Mouse (Mus musculus) ES-E14 (cell line): Measurements from ENCODE around the gene Sult4a1. TPM values are rescaled to one million over a fixed set of nuclear protein-coding genes. Genes with fewer than 3 reads are reported as not detected.

ENCODE experiments used
- DNase-seq: peaks from one replicate; pipeline ENCODE4 v3.0.0-alpha.2; 2013; ENCODE audit warnings: low read depth, low spot score
- H3K27ac ChIP-seq: 2 replicates; pipeline ENCODE4 v1.5.1; 2012; ENCODE audit warnings: low read depth, mild to moderate bottlenecking, low read length, moderate library complexity, mixed read lengths; ENCODE audit not compliant: poor library complexity, insufficient read depth, severe bottlenecking
- H3K36me3 ChIP-seq: 2 replicates; pipeline ENCODE4 v1.6.1; 2012; ENCODE audit warnings: mild to moderate bottlenecking, low read length, moderate library complexity, mixed read lengths; ENCODE audit not compliant: control insufficient read depth, poor library complexity, insufficient read depth, severe bottlenecking
- H3K4me1 ChIP-seq, 2 experiments: fragments of 150-350 bp in 1 of 2; sonication (generic) in 1 of 2; 2 replicates each; pipeline ENCODE4 v1.6.1; 2012; ENCODE audit warnings: low read length in 2 of 2, mild to moderate bottlenecking in 1 of 2, mixed read lengths in 1 of 2; ENCODE audit not compliant: control insufficient read depth in 2 of 2, insufficient read depth in 2 of 2, poor library complexity in 1 of 2
- H3K4me3 ChIP-seq, 2 experiments: fragments of 150-350 bp in 1 of 2; sonication (generic) in 1 of 2; 2 replicates each; pipeline ENCODE4 v1.5.1; 2012; ENCODE audit warnings: low read length in 2 of 2, low read depth in 1 of 2, mild to moderate bottlenecking in 1 of 2, mixed read lengths in 1 of 2; ENCODE audit not compliant: insufficient read depth in 1 of 2, poor library complexity in 1 of 2, severe bottlenecking in 1 of 2
- H3K9ac ChIP-seq: 2 replicates; pipeline ENCODE4 v1.6.1; 2012; ENCODE audit warnings: low read depth, mild to moderate bottlenecking, low read length, mixed read lengths; ENCODE audit not compliant: poor library complexity, insufficient read depth, severe bottlenecking
- H3K9me3 ChIP-seq: fragments of 150-350 bp; sonication (generic); 2 replicates; pipeline ENCODE4 v1.6.1; 2012; ENCODE audit warnings: low read depth, mild to moderate bottlenecking, low read length; ENCODE audit not compliant: control insufficient read depth, insufficient read depth
- CHD2 ChIP-seq: IDR thresholded peaks from 2 replicates; pipeline ENCODE4 v1.6.1; 2014; ENCODE audit warnings: mild to moderate bottlenecking, low read depth, low read length, inconsistent platforms
- HCFC1 ChIP-seq: IDR thresholded peaks from 2 replicates; pipeline ENCODE4 v1.6.1; 2012; ENCODE audit warnings: low read length, inconsistent platforms, borderline replicate concordance; ENCODE audit not compliant: insufficient read depth
- MAFK ChIP-seq: IDR thresholded peaks from 2 replicates; pipeline ENCODE4 v1.6.1; 2014; ENCODE audit warnings: mild to moderate bottlenecking, low read depth, low read length, inconsistent platforms; ENCODE audit not compliant: insufficient read depth
- ZC3H11A ChIP-seq: IDR thresholded peaks from 2 replicates; pipeline ENCODE4 v1.6.1; 2012; ENCODE audit warnings: low read depth, mild to moderate bottlenecking, inconsistent platforms, low read length, borderline replicate concordance
- ZNF384 ChIP-seq: IDR thresholded peaks from 2 replicates; pipeline ENCODE4 v1.6.1; 2012; ENCODE audit warnings: low read depth, low read length, inconsistent platforms
- in situ Hi-C, 2 experiments: fragments of 600-800 bp; cut with MboI; formaldehyde crosslinking; loops; one replicate each; pipeline ENCODE4 v1.15.1; 2025; ENCODE audit warnings: low sequenced_read_pairs in 2 of 2, inconsistent platforms in 1 of 2; ENCODE audit not compliant: unreplicated experiment in 2 of 2
- total RNA-seq: library from RNA; depleted of rRNA; stranded (reverse); fragments of 300-350 nt; gene quantifications from 2 replicates; pipeline ENCODE4 v1.2.3, GENCODE M21; 2012; rRNA removed

The Sult4a1 gene
- total RNA-seq: 34.9 and 40.5 TPM in 2 replicates

DNA sequence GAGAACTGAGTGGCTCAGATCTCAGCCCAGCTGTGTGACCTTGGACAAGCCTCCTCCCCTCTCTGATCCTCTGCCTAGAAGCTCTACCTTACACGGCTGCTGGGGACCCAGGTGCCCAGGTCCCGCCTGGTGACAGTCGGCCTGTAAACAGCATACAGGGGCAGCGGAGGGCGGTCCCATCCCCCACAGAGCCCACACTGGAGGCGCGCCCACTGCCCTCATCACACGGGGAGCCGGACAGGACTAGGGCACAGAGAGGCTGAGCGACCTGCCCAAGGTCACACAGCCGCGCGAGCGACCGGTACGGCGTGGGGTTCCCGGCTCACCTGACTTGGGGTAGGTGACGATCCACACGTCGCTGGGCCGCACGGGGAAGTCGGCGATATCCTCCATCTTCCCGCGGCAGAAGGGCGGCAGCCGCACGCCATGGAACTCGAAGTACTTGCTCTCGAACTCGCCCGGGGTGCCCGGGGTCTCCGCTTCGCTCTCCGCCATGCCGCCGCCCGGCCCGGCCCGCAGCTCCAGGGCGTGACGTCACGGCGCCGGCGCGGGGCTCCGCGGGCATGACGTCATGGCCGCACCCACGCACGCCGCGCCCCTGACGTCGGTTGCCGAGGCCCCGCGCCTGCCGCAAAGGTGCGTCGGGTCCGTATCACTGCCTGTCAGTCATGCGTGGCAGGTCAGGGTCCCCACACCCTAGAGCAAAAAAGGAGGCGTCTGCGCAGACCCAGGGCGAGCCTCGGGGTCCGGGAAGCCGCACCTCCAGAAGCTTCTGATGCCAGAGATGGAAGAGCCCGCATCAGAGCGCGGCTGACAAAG, at the start of gene Sult4a1:
TSS of gene Sult4a1 (minus strand) at position 650 of the 819 bp plus-strand sequence.
- Histone ChIP-seq H3K4me3 (peak within 1 kb of the TSS; percentile 81 to 89), H3K27ac (no peak within 1 kb of the TSS), H3K4me1 (peaks cover 0 to 7% of the 10 kb centered on the region in 2 experiments; a peak in 2 of 4 replicates), H3K9me3 (no peaks in the 10 kb centered on the region), H3K9ac (peak within 1 kb of the TSS; percentile 79), H3K36me3 (no peaks in the 10 kb centered on the region; the same call in 1 of the 2 replicates)
- DNase-seq: no peak
- TF ChIP-seq CHD2 (no peak), ZC3H11A (no peak), ZNF384 (no peak), HCFC1 (no peak), MAFK (no peak)
- in situ Hi-C loops: no loop called here

DNA sequence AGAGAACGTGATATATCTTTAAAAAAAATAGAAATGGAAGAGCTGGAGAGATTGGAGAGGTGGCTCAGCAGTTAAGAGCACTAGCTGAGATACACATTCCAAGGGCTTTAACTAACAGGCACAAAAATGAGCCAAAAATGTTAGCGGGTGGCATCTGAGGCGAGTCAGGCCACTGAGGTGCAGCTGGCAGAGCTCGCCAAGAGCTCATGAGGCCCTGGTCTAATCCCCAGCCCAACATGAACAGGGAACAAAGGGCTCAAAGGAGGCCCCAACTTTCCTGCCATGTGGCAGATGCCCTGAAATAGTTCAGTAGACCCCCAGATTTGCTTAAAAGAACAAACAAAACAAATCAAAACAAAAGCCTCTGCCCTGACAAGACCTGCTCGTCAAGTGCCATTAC, 35.4 kb upstream of the Sult4a1 start:
- peaks cover 0 to 6% of the 10 kb centered on the region in 2 experiments; a peak in 1 of 4 replicates for H3K4me1 ChIP-seq
- no peak for DNase-seq

DNA sequence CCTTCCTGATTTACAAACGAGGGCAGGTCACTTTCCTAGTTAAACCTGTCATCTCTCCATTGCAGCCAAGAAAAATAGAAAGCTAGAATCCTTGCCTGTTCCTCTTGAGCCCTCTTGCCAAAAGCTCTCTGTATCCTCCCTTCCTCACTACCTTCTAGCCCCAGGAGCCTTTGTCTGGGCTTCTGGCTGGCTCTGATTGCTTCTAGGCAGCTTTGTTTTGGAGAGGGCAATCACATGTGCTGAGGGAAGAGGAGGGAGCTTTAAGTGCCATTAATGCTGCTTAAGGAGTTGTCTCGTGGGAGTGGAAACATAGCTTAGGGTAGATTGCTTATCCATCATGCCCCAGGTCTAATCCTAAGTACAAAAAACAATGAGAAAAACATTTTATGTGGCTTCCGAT, 34.6 kb upstream of the Sult4a1 start:
- Histone ChIP-seq H3K9ac (no peak overlapping the region), H3K27ac (no peak overlapping the region), H3K9me3 (no peaks in the 10 kb centered on the region), H3K36me3 (no peaks in the 10 kb centered on the region), H3K4me1 (peaks cover 0 to 6% of the 10 kb centered on the region in 2 experiments; a peak in 1 of 4 replicates), H3K4me3 (no peak overlapping the region)
- no peak for DNase-seq
- TF ChIP-seq ZC3H11A (no peak), HCFC1 (no peak), ZNF384 (no peak), MAFK (no peak), CHD2 (no peak)
- in situ Hi-C loops: no loop called here

More for the DNA sequence above, 35.4 kb upstream of the Sult4a1 start:
- Histone ChIP-seq H3K9ac (no peak overlapping the region; the same call in 1 of the 2 replicates), H3K9me3 (no peaks in the 10 kb centered on the region), H3K4me3 (no peak overlapping the region), H3K36me3 (no peaks in the 10 kb centered on the region), H3K27ac (no peak overlapping the region)
- TF ChIP-seq CHD2 (no peak), MAFK (no peak), ZC3H11A (no peak), ZNF384 (no peak), HCFC1 (no peak)
- in situ Hi-C loops: no loop called here

DNA sequence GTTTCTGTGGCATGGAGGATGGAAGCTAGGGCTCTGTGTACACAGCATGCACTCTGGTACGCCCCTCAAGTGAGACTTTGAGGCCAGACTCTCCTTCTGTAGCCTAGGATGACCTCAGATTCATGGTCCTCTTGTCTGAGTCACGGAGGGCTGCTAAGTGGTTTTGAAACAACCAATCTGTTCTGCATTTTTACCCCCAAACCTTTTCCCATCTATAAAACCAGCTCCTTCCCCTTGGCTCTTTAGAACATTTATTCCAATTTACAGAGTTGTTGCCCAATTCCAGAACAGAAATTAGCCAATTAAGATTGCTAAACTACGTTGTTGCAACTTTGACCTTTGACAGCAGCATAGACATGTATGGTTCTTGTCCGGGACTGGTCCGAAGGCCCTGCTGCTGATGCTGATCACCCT, 34.0 kb upstream of the Sult4a1 start:
- Histone ChIP-seq H3K9ac (no peak overlapping the region), H3K27ac (no peak overlapping the region), H3K9me3 (no peaks in the 10 kb centered on the region), H3K36me3 (no peaks in the 10 kb centered on the region), H3K4me3 (no peak overlapping the region), H3K4me1 (peaks cover 0 to 6% of the 10 kb centered on the region in 2 experiments; a peak in 1 of 4 replicates)
- in situ Hi-C loops: no loop called here
- no peak for TF ChIP-seq CHD2
- no peak for DNase-seq
